Mouse (Mus musculus) inflammation-experienced regulatory T-cells, adult 6 months (primary cell): ENCODE measurements around the gene Cntd1. TPM values are rescaled to one million over a fixed set of nuclear protein-coding genes. Genes with fewer than 3 reads are reported as not detected.
"Not testable (repeated sequence)": the region's sequence is repeated elsewhere in the genome, so short reads cannot be mapped to it uniquely, and the experiment has no call there.

ENCODE experiments used
- ATAC-seq: one replicate; pipeline ENCODE4 v1.8.0; 2017
- polyA plus RNA-seq, 3 experiments: library from polyadenylated mRNA; unstranded; fragments of 100-300 nt; shearing (Covaris generic); gene quantifications; one replicate each; pipeline ENCODE4 v1.2.1; 2017

Gene Cntd1
- polyA plus RNA-seq, 3 experiments from 2014 or later: 0.63 to 1.2 (median 0.71) TPM

GRCm38 (mm10) chr11:101291231-101291630, 12.4 kb downstream of the Cntd1 start:
- ATAC-seq: no peak

- ATAC-seq: no peak
Measured at GRCm38 (mm10) chr11:101295191-101295590, 16.4 kb downstream of the Cntd1 start.

GRCm38 (mm10) chr11:101300881-101301280, 22.1 kb downstream of the Cntd1 start:
- ATAC-seq: no peak

- no peak for ATAC-seq
Measured at GRCm38 (mm10) chr11:101301299-101302003, 22.6 kb downstream of the Cntd1 start.

- peak; percentile 96 for ATAC-seq
Measured at GRCm38 (mm10) chr11:101302004-101302798, 23.4 kb downstream of the Cntd1 start, which contains the start of gene Becn1. Gene Becn1, minus strand, starts transcription at chr11:101302286.

- ATAC-seq: no peak
Measured at GRCm38 (mm10) chr11:101307744-101308143, 28.9 kb downstream of the Cntd1 start.

- ATAC-seq: no peak
Measured at GRCm38 (mm10) chr11:101311083-101311482, 32.3 kb downstream of the Cntd1 start.

GRCm38 (mm10) chr11:101312150-101312549, 33.3 kb downstream of the Cntd1 start:
- no peak for ATAC-seq

GRCm38 (mm10) chr11:101314567-101314966, 35.8 kb downstream of the Cntd1 start:
- no peak for ATAC-seq

- no peak for ATAC-seq
Measured at GRCm38 (mm10) chr11:101315082-101315650, 36.4 kb downstream of the Cntd1 start.

- ATAC-seq: peak; percentile 77
Measured at GRCm38 (mm10) chr11:101315665-101316500, 37.1 kb downstream of the Cntd1 start, which contains the start of gene Psme3. Gene Psme3, plus strand, starts transcription at chr11:101316213.

GRCm38 (mm10) chr11:101316501-101316917, 37.7 kb downstream of the Cntd1 start:
- ATAC-seq: peak; percentile 34

GRCm38 (mm10) chr11:101323609-101324008, 44.8 kb downstream of the Cntd1 start:
- no peak for ATAC-seq

- ATAC-seq: no peak
Measured at GRCm38 (mm10) chr11:101324763-101325162, 46.0 kb downstream of the Cntd1 start, which contains the start of gene Aoc2. Gene Aoc2, plus strand, starts transcription at chr11:101325063.

GRCm38 (mm10) chr11:101325201-101325600, 46.4 kb downstream of the Cntd1 start:
- not testable (repeated sequence) for ATAC-seq

- no peak for ATAC-seq
Measured at GRCm38 (mm10) chr11:101326147-101326546, 47.3 kb downstream of the Cntd1 start.

GRCm38 (mm10) chr11:101327311-101327710, 48.5 kb downstream of the Cntd1 start:
- ATAC-seq: no peak

- no peak for ATAC-seq
Measured at GRCm38 (mm10) chr11:101328941-101329635, 50.3 kb downstream of the Cntd1 start.

GRCm38 (mm10) chr11:101330371-101330924, 51.6 kb downstream of the Cntd1 start, which contains the start of gene Aoc3:
Gene Aoc3, plus strand, starts transcription at chr11:101330605.
- no peak for ATAC-seq

- ATAC-seq: not testable (repeated sequence)
Measured at GRCm38 (mm10) chr11:101330961-101331360, 52.1 kb downstream of the Cntd1 start.

GRCm38 (mm10) chr11:101332537-101332936, 53.7 kb downstream of the Cntd1 start:
- ATAC-seq: no peak
